ENCODE assay signal across 10 mouse cellular contexts in genomic region chr3:49752766-49753165, GRCm38 (mm10). TPM values are rescaled to one million over a fixed set of nuclear protein-coding genes. Genes with fewer than 3 reads are reported as not detected.
DNase-seq lines count a peak whose midpoint lies in the region; ATAC-seq and TF ChIP-seq lines count a peak whose summit lies in the region.
"Had no signal": no experiment of that assay in that cellular context is flagged by ENCODE, and none has a peak within 500 bp of the region (broad histone marks: within the 10 kb centered on the region; RNA-seq: fewer than 3 reads in every experiment).

No protein-coding gene starts in this region.

- H3K4me2 ChIP-seq in lung, postnatal 0 days (replicated peaks; ENCODE audit: low read depth, low read length): peak overlapping the region; percentile 20; the same call in 1 of the 2 replicates
- H3K4me2 ChIP-seq in limb, embryonic 11.5 days (ENCODE audit: low read depth, severe bottlenecking): peak overlapping the region; percentile 79
- H3K4me2 ChIP-seq in stomach, embryonic 15.5 days: peak overlapping the region; percentile 66

- TF ChIP-seq CTCF in gastrocnemius, adult 2 months (IDR thresholded peaks at IDR 0.05): no peak
- TF ChIP-seq CTCF in lung, postnatal 0 days (IDR thresholded peaks at IDR 0.05): no peak

- WGBS in lung, postnatal 0 days: 83% methylated on average over 4 of the region's 4 CpGs
- WGBS in limb, embryonic 11.5 days: 71% methylated on average over 4 of the region's 4 CpGs
- WGBS in stomach, embryonic 15.5 days: 57% methylated on average over 4 of the region's 4 CpGs

- no peaks in the 10 kb centered on the region for H3K4me1 ChIP-seq in lung, postnatal 0 days (ENCODE audit: insufficient read depth, low read depth, low read length)
- peaks cover 12% of the 10 kb centered on the region for H3K4me1 ChIP-seq in limb, embryonic 11.5 days (ENCODE audit: control insufficient read depth, insufficient read depth, low read length)
- peaks cover 6% of the 10 kb centered on the region; the same call in 1 of the 2 replicates for H3K4me1 ChIP-seq in stomach, embryonic 15.5 days

- TF ChIP-seq EP300 in lung, postnatal 0 days (IDR thresholded peaks at IDR 0.05): no peak

- H3K27ac ChIP-seq in gastrocnemius, adult 2 months: peak overlapping the region; percentile 66; the same call in 1 of the 2 replicates
- H3K27ac ChIP-seq in lung, postnatal 0 days (ENCODE audit: low read length): no peak overlapping the region
- H3K27ac ChIP-seq in limb, embryonic 11.5 days (replicated peaks; ENCODE audit: low read depth, low read length): no peak overlapping the region
- H3K27ac ChIP-seq in stomach, embryonic 15.5 days: no peak overlapping the region

- intact Hi-C loops in gastrocnemius, adult 2 months (cut with DNase I): loop anchor here (10.0 kb wide), 1 partner anchor 162 kb away; no protein-coding TSS in a partner anchor

- H3K27me3 ChIP-seq in lung, postnatal 0 days (replicated peaks; ENCODE audit: insufficient read depth, low read length): no peaks in the 10 kb centered on the region
- no peaks in the 10 kb centered on the region for H3K27me3 ChIP-seq in limb, embryonic 11.5 days (ENCODE audit: control insufficient read depth, insufficient read depth, low read length)
- no peaks in the 10 kb centered on the region for H3K27me3 ChIP-seq in stomach, embryonic 15.5 days (replicated peaks)

- H3K36me3 ChIP-seq in lung, postnatal 0 days (ENCODE audit: insufficient read depth, low read length): no peaks in the 10 kb centered on the region
- peaks cover 19% of the 10 kb centered on the region for H3K36me3 ChIP-seq in limb, embryonic 11.5 days (ENCODE audit: control insufficient read depth, insufficient read depth, low read length)
- peaks cover 14% of the 10 kb centered on the region; the same call in 1 of the 2 replicates for H3K36me3 ChIP-seq in stomach, embryonic 15.5 days

- no peak for DNase-seq in gastrocnemius, adult 2 months
- DNase-seq in gastrocnemius, postnatal 10 days: no peak
- no peak for DNase-seq in lung, postnatal 0 days (ENCODE audit: low spot score)
- no peak for DNase-seq in lung, postnatal 25 days (ENCODE audit: low spot score)
- no peak for DNase-seq in limb, embryonic 11.5 days (ENCODE audit: low spot score)
- no peak for DNase-seq in gastrocnemius, adult 18-20 months (ENCODE audit: low spot score)
- DNase-seq: kidney, postnatal 10 days; lung, adult 2 months had no signal

- H3K9me3 ChIP-seq in lung, postnatal 0 days (ENCODE audit: low read length): no peaks in the 10 kb centered on the region
- H3K9me3 ChIP-seq in limb, embryonic 11.5 days (ENCODE audit: control insufficient read depth, low read length): no peaks in the 10 kb centered on the region
- no peaks in the 10 kb centered on the region for H3K9me3 ChIP-seq in stomach, embryonic 15.5 days

- ATAC-seq in lung, postnatal 0 days: no peak
- no peak for ATAC-seq in limb, embryonic 11.5 days (ENCODE audit: insufficient number of reproducible peaks, low FRiP score, low TSS enrichment, low read depth)
- ATAC-seq in stomach, embryonic 15.5 days (ENCODE audit: insufficient read depth, low FRiP score, low read depth): no peak
- ATAC-seq in megakaryocyte, adult 5-6 weeks (ENCODE audit: poor library complexity, severe bottlenecking): no peak

- peak overlapping the region; percentile 88 for H3K4me3 ChIP-seq in gastrocnemius, adult 2 months
- peak overlapping the region; percentile 1; the same call in 1 of the 2 replicates for H3K4me3 ChIP-seq in lung, postnatal 0 days (ENCODE audit: low read depth, low read length)
- peak overlapping the region; percentile 55 for H3K4me3 ChIP-seq in limb, embryonic 11.5 days (ENCODE audit: low read depth, low read length)
- peak overlapping the region; percentile 70 for H3K4me3 ChIP-seq in stomach, embryonic 15.5 days (replicated peaks)

- no peak overlapping the region for H3K9ac ChIP-seq in lung, postnatal 0 days (replicated peaks; ENCODE audit: low read depth)
- no peak overlapping the region for H3K9ac ChIP-seq in limb, embryonic 11.5 days (ENCODE audit: low read length)
- H3K9ac ChIP-seq in stomach, embryonic 15.5 days: peak overlapping the region; percentile 10; the same call in 1 of the 2 replicates

RNA-seq across cellular contexts. Expression of gene Pcdh18, which starts 4.4 kb away (rescaled TPM):
- 1 to 10 TPM; 2.2 to 2.5 TPM for total RNA-seq in gastrocnemius, adult 2 months (2021)
- 10 to 100 TPM; 13.2 to 20.1 TPM for total RNA-seq in gastrocnemius, postnatal 10 days (2021)
- 25.6 and 33.0 TPM in 2 replicates for polyA plus RNA-seq in lung, postnatal 0 days (2015; fragmentation: Nextera tagmentation; extraction: Ambion mirVana)
- 130 and 152 TPM in 2 replicates for polyA plus RNA-seq in limb, embryonic 11.5 days (2014; fragmentation: Nextera tagmentation; extraction: Ambion mirVana)
- polyA plus RNA-seq in stomach, embryonic 15.5 days (2015; fragmentation: Nextera tagmentation; extraction: Ambion mirVana): 52.8 and 61.0 TPM in 2 replicates
- total RNA-seq in gastrocnemius, adult 18-20 months (2021): 1 to 10 TPM; 1.0 to 3.2 TPM
- 0.23 and 0.45 TPM in 2 replicates for total RNA-seq in megakaryocyte, adult 5-6 weeks (2015)
- 0.20 and 0.22 TPM in 2 replicates for total RNA-seq in megakaryocyte, adult 5-6 weeks (2017)

Comparison
In these comparisons a context has a peak if more than half of its experiments do, and no peak if none do; other contexts are left out.
1. H3K4me3 ChIP-seq: peak in every context shown above with its lines; median percentile 88 in gastrocnemius, adult 2 months; 70 in stomach, embryonic 15.5 days; 55 in limb, embryonic 11.5 days; 1 in lung, postnatal 0 days.
2. H3K4me2 ChIP-seq: peak in every context shown above with its lines; median percentile 79 in limb, embryonic 11.5 days; 66 in stomach, embryonic 15.5 days; 20 in lung, postnatal 0 days.